Mouse (Mus musculus) left cerebral cortex, postnatal 36 days (tissue): ENCODE results near the gene Ube2l3. TPM values are rescaled to one million over a fixed set of nuclear protein-coding genes. Genes with fewer than 3 reads are reported as not detected.

ENCODE experiments used
- DNase-seq, 2 experiments: peaks; one replicate each; pipeline ENCODE4 v3.0.0; 2021 to 2022; ENCODE audit warnings: low spot score in 2 of 2, mixed read lengths in 1 of 2
- intact Hi-C: fragments of 180-260 bp; cut with DNase I; formaldehyde crosslinking; loops from one replicate; pipeline ENCODE4 v1.15.1; 2025
- microRNA-seq: library from miRNA; unstranded; fragments of <30 nt; microRNA quantifications from one replicate; pipeline ENCODE4 v1.2.0, GENCODE M21; 2022
- total RNA-seq, 2 experiments: library from RNA; stranded (reverse); gene quantifications; 2 replicates each; pipeline ENCODE4 v1.2.3; 2021

Gene Ube2l3
- total RNA-seq, 2 experiments from 2014 or later, result 123 to 145 TPM

DNA sequence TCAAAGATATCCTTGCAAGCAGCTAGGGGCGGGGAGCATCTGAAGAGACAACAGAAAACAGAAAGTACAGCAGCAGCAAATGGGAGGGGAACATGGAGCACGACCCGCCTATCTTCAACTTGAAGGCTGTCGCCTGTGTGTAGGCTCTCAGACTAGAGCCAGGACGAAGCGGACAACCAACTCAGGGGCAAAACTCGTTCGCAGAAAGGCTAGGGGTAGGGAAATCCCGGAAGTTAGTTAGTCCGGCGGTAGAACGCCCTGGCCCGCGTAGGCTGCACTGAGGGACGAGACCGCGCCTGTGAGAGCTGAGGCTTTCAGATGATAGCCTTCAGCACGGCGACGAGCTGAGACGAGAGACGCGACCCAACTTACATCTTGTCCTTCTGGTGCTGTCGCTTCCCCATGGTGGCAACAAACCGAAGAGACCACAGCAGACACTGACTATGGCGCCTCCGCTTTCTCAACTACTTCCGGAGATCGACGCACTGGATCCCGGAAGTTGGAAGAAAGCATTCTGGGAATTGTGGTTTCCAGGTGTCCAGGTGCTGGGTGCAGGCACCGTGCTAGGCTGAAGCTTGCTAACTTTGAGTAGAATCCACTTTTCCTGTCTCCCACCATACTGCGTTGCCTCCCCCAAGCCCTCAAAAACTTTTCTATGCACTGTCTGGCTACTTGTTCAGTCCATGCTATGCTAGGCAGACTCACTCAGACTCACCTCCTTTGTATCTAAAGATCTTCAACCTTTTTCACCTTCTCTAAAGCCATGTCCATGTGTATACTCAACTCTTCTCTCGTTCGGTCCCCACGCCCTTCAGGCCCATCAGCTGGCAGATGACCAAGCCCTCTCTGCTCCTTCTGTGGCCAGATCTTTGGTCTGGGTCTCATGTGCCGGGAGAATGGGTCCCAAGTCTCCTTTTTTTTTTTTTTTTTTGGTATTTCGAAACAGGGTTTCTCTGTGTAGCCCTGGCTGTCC is 91.4 kb downstream of the Ube2l3 start, which contains the start of gene Ppil2:
TSS of gene Ppil2 (minus strand) at position 487 of the 973 bp plus-strand sequence.
- peak; percentile 70 to 74 for DNase-seq
- intact Hi-C loops, result no loop called here

DNA sequence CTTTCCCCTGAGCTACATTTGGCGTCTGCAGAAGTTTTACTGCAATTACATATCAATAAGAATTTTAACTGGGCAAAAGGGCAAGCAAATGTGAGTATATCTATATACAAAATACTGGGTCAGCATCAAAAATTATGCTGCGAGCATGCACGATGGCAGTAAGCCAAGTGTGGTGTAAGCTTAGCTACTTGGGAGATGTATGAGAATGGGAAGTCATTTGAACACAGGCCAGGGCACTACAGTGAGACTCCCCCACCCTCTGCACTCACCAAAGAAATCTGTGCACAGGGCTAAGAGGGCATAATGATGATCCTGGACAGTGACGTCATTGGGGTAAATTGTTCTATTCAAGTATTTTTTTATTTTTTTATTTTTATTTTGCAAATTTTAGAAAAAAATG is 97.8 kb downstream of the Ube2l3 start:
- intact Hi-C loops, result no loop called here
- DNase-seq, result no peak

DNA sequence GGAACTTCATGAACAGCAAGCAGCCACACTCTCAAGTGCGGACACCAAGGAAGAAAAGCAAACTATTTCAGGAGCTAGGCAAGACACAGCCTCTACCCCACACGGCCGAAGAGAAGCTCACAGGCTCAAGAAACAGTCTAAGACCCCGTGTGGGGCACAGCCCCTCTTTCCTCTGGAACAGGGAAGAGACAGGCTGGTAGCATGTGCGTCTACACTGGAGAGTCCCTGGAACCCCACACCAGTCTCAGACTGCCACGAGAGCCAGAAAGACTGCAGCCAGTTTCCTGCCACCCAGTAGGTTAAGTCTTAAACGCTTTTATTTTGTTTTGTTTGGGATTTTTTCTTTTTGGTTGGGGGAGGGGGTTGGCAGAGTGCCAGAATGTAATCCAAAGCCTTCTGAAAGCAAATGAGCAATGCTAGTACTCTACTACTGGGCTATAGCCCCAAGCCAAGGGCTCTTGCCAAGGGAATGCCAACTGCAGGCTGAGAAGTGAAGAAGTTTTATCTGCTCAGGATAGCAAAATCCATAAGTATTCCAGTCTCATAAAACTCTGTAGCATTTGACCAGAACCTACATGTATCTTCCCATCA is 99.7 kb downstream of the Ube2l3 start:
- intact Hi-C loops, result no loop called here

More for the DNA sequence above, 99.7 kb downstream of the Ube2l3 start:
- DNase-seq, result no peak

Small RNA genes lying within 50 kb of the gene (microRNA-seq; reads per million reads assigned to microRNA genes)
- gene Mir130b, result 82.0 reads per million, percentile 54 among the genes with 10 or more reads in this experiment
- not detected for gene Mir301b

Other genes with a start within 250 kb of the Ube2l3 start
- gene Mapk1, start 219.3 kb downstream of the Ube2l3 start, total RNA-seq, result 100 to 1,000 TPM; 478 to 491 TPM
- gene Ypel1, start 133.0 kb downstream of the Ube2l3 start, total RNA-seq, result 10 to 100 TPM; 42.6 TPM
- gene Ppil2, start 91.4 kb downstream of the Ube2l3 start, total RNA-seq, result 10 to 100 TPM; 76.3 to 92.1 TPM
- gene 2610318N02Rik, start 77.5 kb downstream of the Ube2l3 start, total RNA-seq, result 1 to 10 TPM; 1.4 to 2.2 TPM
- 10 to 100 TPM; 19.9 to 34.7 TPM for gene Sdf2l1, start 70.3 kb downstream of the Ube2l3 start, total RNA-seq
- 10 to 100 TPM; 27.5 to 27.6 TPM for gene Ydjc, start 58.0 kb downstream of the Ube2l3 start, total RNA-seq
- 1 to 10 TPM; 2.0 to 2.9 TPM for gene Ccdc116, start 55.4 kb downstream of the Ube2l3 start, total RNA-seq
- 1 to 10 TPM; 1.7 to 2.0 TPM for gene Rimbp3, start 6.0 kb upstream of the Ube2l3 start, total RNA-seq
- 1 to 10 TPM; 5.3 to 5.4 TPM for gene Hic2, start 30.9 kb upstream of the Ube2l3 start, total RNA-seq
- 100 to 1,000 TPM; 102 to 115 TPM for gene Tmem191c, start 73.4 kb upstream of the Ube2l3 start, total RNA-seq
- gene Serpind1, start 128.7 kb upstream of the Ube2l3 start, total RNA-seq, result 1 to 10 TPM; 1.9 to 2.5 TPM
- 10 to 100 TPM; 19.7 to 20.5 TPM for gene Snap29, start 203.3 kb upstream of the Ube2l3 start, total RNA-seq
- gene Pi4ka, start 203.7 kb upstream of the Ube2l3 start, total RNA-seq, result 100 to 1,000 TPM; 346 to 353 TPM
- 10 to 100 TPM; 30.8 to 34.0 TPM for gene Crkl, start 249.3 kb upstream of the Ube2l3 start, total RNA-seq